Mouse (Mus musculus) retina, postnatal 1 day (tissue): ENCODE results near the gene Glrx.
"Not testable (repeated sequence)": the region's sequence is repeated elsewhere in the genome, so short reads cannot be mapped to it uniquely, and the experiment has no call there.

Experiments
- DNase-seq: peaks from one replicate; pipeline ENCODE4 v3.0.0-alpha.2; 2012

Gene Glrx

DNA sequence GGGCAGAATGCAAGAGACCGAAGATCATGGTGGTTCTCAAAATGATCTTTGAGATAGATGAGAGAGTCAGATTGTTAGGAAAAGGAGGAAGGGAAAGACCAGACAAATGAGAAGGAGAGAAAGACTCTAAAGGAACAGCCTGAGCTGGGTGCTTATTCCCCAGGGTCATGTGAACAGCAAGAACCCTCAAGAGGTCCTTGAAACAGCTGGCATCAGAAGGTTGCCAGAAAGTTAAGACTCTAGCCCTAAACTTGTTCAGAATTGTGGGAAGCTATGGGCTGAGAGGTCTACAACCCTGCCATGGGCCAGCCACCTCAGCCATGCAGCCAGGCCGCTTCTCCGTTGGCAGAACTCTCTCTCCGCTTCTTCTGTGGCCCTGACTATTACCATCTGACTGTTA is 1.2 kb upstream of the Glrx start:
- no peak for DNase-seq

DNA sequence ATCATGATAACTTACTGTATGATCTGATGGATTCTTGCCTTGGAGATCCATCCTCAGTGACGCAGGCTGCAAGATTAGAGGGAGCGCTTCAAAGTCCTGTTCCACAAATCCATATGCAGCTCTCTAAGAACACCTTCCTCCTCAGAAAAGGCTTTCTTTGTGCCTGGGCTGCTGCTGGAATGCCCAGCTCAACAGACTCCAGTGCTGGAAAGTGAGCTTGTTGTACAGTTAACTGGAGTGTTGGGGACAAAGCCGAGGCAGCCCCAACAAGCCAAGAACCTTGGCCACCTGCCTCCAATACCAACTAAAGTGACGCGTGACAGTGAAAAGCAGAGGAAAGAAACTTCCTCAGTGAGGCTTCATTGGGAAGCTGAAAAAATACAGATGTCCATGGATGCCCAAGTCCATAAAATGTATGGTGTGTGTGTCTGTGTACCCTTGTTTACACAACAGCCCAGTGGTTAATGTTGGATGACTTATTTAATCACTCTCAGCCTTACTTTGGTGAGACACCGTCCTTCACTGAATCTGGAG is 1.2 kb downstream of the Glrx start:
- DNase-seq, result peak; percentile 10

GRCm38 (mm10) chr13:75841950-75842349 is 2.3 kb downstream of the Glrx start:
- DNase-seq, result no peak

GRCm38 (mm10) chr13:75843331-75843730 is 3.7 kb downstream of the Glrx start:
- DNase-seq, result no peak

- DNase-seq, result no peak
Observed at GRCm38 (mm10) chr13:75843993-75844683, 4.5 kb downstream of the Glrx start.

DNA sequence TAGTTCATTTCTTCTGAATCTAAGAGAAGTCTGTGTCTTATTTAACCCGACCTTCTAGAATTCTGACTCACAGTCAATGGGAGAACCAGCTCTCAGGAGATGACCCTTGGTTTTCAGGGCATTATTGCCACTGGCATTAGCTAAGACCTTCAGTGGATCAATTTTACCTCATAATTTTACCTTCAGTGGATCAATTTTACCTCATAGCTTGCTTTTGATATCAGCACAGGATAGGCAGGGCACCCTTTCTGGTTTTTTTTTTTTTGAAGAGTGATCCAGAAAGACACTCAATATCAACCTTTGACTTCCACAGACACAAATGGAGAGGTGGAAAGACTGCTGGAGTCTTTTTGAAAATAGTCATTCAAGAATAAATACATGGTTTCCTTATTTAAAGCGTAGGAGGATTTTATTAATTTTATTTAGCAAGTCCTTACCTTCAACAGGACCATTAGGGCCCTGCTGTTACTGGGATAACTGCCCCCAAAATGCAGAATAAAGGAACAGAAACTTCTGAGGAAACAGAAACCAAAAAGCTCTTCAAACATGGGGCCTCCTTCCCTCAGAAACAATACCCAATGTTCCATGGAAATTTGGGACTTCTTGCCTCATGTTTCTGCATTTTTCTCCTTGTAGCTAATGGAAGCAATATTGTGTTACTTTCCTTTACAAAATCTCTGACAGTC is 5.3 kb downstream of the Glrx start:
- no peak for DNase-seq

DNA sequence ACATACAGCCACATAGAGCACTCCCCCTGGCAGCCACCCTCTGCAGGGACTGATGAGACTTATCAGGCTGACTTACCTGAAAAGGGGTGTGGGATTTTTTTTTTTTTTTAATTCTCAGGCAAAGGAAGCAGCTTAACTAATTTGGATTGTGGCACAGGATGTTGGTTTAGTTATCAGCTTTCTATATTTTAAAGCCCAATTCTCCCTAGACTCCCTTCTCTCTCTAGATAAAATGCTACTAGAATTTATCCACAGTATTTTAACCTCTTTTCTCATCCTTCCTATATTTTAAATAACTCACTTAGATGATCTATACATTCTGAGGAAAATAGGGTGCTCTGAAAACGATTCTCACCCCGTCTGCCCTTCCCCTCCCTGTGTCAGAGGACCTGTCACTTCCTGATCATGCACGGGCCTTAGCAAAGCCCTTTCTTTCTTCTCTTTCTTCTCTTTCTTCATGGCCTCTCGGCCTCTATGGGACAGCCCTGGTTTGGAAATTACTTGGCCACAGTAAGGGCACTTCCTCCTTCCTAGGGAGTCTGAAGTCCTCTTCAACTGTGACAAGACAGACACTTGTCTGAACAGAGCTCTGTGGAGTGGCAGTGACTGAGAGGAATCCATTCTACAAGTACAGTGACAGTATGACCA is 6.0 kb downstream of the Glrx start:
- DNase-seq, result no peak

GRCm38 (mm10) chr13:75847027-75847426 is 7.4 kb downstream of the Glrx start:
- no peak for DNase-seq

- DNase-seq, result no peak
Observed at GRCm38 (mm10) chr13:75852027-75852426, 12.4 kb downstream of the Glrx start.

GRCm38 (mm10) chr13:75853118-75853517 is 13.4 kb downstream of the Glrx start:
- no peak for DNase-seq

- no peak for DNase-seq
Observed at GRCm38 (mm10) chr13:75859264-75859844, 19.7 kb downstream of the Glrx start.

GRCm38 (mm10) chr13:75865486-75866184 is 26.0 kb downstream of the Glrx start:
- DNase-seq, result no peak

- no peak for DNase-seq
Observed at GRCm38 (mm10) chr13:75867876-75868275, 28.2 kb downstream of the Glrx start.

GRCm38 (mm10) chr13:75874608-75875376 is 35.1 kb downstream of the Glrx start:
- DNase-seq, result no peak

GRCm38 (mm10) chr13:75876188-75876587 is 36.5 kb downstream of the Glrx start:
- not testable (repeated sequence) for DNase-seq

- no peak for DNase-seq
Observed at GRCm38 (mm10) chr13:75876592-75876991, 36.9 kb downstream of the Glrx start.

- DNase-seq, result peak; percentile 74
Observed at GRCm38 (mm10) chr13:75877907-75878306, 38.2 kb downstream of the Glrx start.

DNA sequence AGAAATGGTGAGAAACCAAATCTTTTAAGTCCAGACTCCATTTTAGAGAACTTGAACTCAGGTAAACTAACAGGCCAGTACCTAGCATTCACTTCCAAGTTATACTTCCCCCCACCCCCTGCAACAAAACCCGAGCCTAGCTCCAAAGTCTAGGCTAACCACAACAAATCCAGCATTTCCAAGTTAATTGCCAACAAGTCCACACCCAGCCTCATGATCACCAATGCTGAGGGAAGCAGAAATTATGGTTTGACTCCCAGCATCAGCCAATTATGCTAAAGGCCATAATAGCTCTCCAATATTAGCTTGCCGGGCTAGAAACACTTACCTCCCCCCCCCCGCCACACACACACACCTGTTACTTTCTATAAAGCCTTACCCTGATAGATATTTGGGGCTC is 40.1 kb downstream of the Glrx start:
- no peak for DNase-seq

DNA sequence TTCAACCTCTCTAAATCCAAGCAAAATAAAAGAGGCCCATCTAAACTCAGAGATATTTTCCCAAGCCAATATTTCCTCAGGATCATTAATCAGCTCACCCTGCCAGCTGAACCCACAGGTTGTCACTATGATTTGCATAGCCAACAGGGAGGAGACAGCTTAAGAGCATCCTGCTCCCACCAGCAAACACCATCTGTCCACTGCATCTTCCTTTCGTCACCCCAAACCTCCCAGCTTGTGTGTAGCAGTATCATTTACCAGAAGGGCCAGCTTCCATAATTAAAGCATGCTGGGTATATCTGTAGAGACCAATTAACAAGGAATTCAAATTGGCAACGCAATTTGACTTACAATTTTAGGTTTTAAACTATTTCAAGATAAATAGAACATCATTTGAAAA is 40.8 kb downstream of the Glrx start:
- DNase-seq, result peak; percentile 26

- DNase-seq, result peak; percentile 21
Observed at GRCm38 (mm10) chr13:75883792-75884191, 44.1 kb downstream of the Glrx start.

DNA sequence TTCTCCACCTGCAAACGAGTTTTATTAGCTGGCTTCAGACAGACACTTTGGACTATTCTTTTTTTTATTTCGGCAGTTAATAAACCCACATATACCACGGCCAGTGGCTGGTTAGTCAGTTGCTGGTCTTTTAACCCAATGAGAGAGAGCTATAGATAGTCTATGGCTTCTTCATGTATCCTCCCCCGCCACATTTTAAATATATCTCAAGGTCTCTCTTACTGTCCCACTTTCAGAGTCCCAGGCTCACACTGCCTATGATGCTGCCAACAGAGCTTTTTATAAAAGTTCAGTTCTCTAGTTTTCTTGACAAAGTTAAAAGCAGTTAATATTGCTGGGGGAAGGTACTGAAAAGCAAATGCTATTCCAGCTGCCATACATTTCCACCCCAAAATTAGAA is 52.2 kb downstream of the Glrx start:
- DNase-seq, result no peak

DNA sequence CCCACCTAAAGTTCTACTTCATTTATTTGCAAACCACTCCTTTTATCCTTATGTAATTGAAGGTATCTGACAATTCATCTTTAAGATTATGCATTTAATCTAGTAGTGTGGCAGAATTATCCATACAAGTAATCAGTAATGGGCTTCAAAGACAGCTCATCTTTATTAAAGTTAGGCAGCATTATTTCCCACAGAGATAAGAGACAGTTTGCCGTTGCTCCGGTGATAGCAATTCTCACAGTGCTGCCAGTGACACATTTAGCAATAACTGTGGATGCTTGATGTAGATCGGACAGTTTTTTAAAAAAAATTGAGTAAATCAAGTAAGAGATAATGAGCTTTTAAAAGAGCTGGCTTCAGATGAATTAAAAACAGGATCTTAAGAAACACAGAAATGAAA is 52.6 kb downstream of the Glrx start:
- no peak for DNase-seq
